Mouse (Mus musculus) heart, embryonic 12.5 days (tissue): ENCODE data around the gene Krt17. TPM values are rescaled to one million over a fixed set of nuclear protein-coding genes. Genes with fewer than 3 reads are reported as not detected.

Experiments
- ATAC-seq: fragments of 200-750 bp; cut with Nextera tagmentation; 2 replicates; pipeline ENCODE4 v1.8.0; 2017; ENCODE audit warnings: moderate TSS enrichment, moderate library complexity; ENCODE audit not compliant: insufficient number of reproducible peaks, low FRiP score
- H3K27ac ChIP-seq: fragments of 300-500 bp; sonication (generic); 2 replicates; pipeline ENCODE4 v1.5.1; 2016; ENCODE audit warnings: mild to moderate bottlenecking, moderate library complexity; ENCODE audit not compliant: poor library complexity, severe bottlenecking
- H3K27me3 ChIP-seq: fragments of 300-500 bp; sonication (generic); replicated peaks from 2 replicates; pipeline ENCODE4 v1.6.1; 2016; ENCODE audit warnings: mild to moderate bottlenecking, moderate library complexity
- H3K36me3 ChIP-seq: fragments of 300-500 bp; sonication (generic); 2 replicates; pipeline ENCODE4 v1.6.1; 2016; ENCODE audit warnings: mild to moderate bottlenecking, moderate library complexity
- H3K4me1 ChIP-seq: fragments of 300-500 bp; sonication (generic); replicated peaks from 2 replicates; pipeline ENCODE4 v1.6.1; 2016; ENCODE audit warnings: mild to moderate bottlenecking
- H3K4me2 ChIP-seq: fragments of 300-500 bp; sonication (generic); 2 replicates; pipeline ENCODE4 v1.6.1; 2016; ENCODE audit warnings: mild to moderate bottlenecking, moderate library complexity
- H3K4me3 ChIP-seq: fragments of 300-500 bp; sonication (generic); 2 replicates; pipeline ENCODE4 v1.5.1; 2016; ENCODE audit warnings: mild to moderate bottlenecking
- H3K9ac ChIP-seq: fragments of 300-500 bp; sonication (generic); 2 replicates; pipeline ENCODE4 v1.6.1; 2016; ENCODE audit warnings: mild to moderate bottlenecking, moderate library complexity
- H3K9me3 ChIP-seq: fragments of 300-500 bp; sonication (generic); replicated peaks from 2 replicates; pipeline ENCODE4 v1.6.1; 2016; ENCODE audit warnings: mild to moderate bottlenecking, moderate library complexity
- WGBS: fragments of 180-500 bp; shearing (Covaris S2); methylation state at CpG from one replicate; pipeline ENCODE4 v1.1.7; 2016; 5-methylcytosine and 5-hydroxymethylcytosine counted together
- polyA plus RNA-seq: library from polyadenylated mRNA; unstranded; fragments of >200 nt; fragmentation: Nextera tagmentation; extraction: Ambion mirVana; gene quantifications from 2 replicates; pipeline ENCODE4 v1.2.1, GENCODE M21; 2016

Gene Krt17
- polyA plus RNA-seq, 1 experiment from 2014 or later = 1.3 TPM

- no peaks in the 10 kb centered on the region for H3K36me3 ChIP-seq
- no peak overlapping the region for H3K4me2 ChIP-seq
- peaks cover 6% of the 10 kb centered on the region; the same call in 1 of the 2 replicates for H3K27me3 ChIP-seq
- WGBS = 53% methylated on average over 10 of the region's 10 CpGs
- peaks cover 35% of the 10 kb centered on the region for H3K4me1 ChIP-seq
- H3K4me3 ChIP-seq = no peak overlapping the region
- H3K27ac ChIP-seq = no peak overlapping the region
- no peak for ATAC-seq
- no peak overlapping the region for H3K9ac ChIP-seq
- no peaks in the 10 kb centered on the region for H3K9me3 ChIP-seq
Measured at GRCm38 (mm10) chr11:100287024-100287423, 26.2 kb upstream of the Krt17 start.

GRCm38 (mm10) chr11:100284988-100285387 lies 24.2 kb upstream of the Krt17 start:
- no peak overlapping the region for H3K4me3 ChIP-seq
- ATAC-seq = no peak
- H3K27ac ChIP-seq = no peak overlapping the region
- H3K36me3 ChIP-seq = no peaks in the 10 kb centered on the region
- peaks cover 9% of the 10 kb centered on the region; the same call in 1 of the 2 replicates for H3K27me3 ChIP-seq
- peaks cover 24% of the 10 kb centered on the region for H3K4me1 ChIP-seq
- H3K9me3 ChIP-seq = no peaks in the 10 kb centered on the region
- 72% methylated on average over 4 of the region's 4 CpGs for WGBS
- no peak overlapping the region for H3K4me2 ChIP-seq
- no peak overlapping the region for H3K9ac ChIP-seq

GRCm38 (mm10) chr11:100282549-100282948 lies 21.7 kb upstream of the Krt17 start:
- Histone ChIP-seq H3K9me3 (no peaks in the 10 kb centered on the region), H3K4me3 (no peak overlapping the region), H3K4me1 (0 out of 2 replicates have a peak, but pooled peaks cover 10% of the 10 kb centered on the region), H3K27ac (no peak overlapping the region), H3K36me3 (no peaks in the 10 kb centered on the region), H3K9ac (no peak overlapping the region), H3K4me2 (no peak overlapping the region), H3K27me3 (peaks cover 9% of the 10 kb centered on the region; the same call in 1 of the 2 replicates)
- 17% methylated on average over 10 of the region's 10 CpGs for WGBS
- ATAC-seq = no peak

GRCm38 (mm10) chr11:100281596-100282544 lies 21.0 kb upstream of the Krt17 start:
- no peak for ATAC-seq
- H3K9me3 ChIP-seq = no peaks in the 10 kb centered on the region
- H3K4me1 ChIP-seq = 0 out of 2 replicates have a peak, but pooled peaks cover 5% of the 10 kb centered on the region
- no peaks in the 10 kb centered on the region for H3K36me3 ChIP-seq
- WGBS = 22% methylated on average over 11 of the region's 11 CpGs
- no peak overlapping the region for H3K4me3 ChIP-seq
- H3K9ac ChIP-seq = no peak overlapping the region
- no peak overlapping the region for H3K27ac ChIP-seq
- H3K27me3 ChIP-seq = peaks cover 12% of the 10 kb centered on the region; the same call in 1 of the 2 replicates
- no peak overlapping the region for H3K4me2 ChIP-seq

GRCm38 (mm10) chr11:100278759-100279158 lies 17.9 kb upstream of the Krt17 start:
- no peak overlapping the region for H3K4me2 ChIP-seq
- H3K4me3 ChIP-seq = no peak overlapping the region
- H3K9me3 ChIP-seq = no peaks in the 10 kb centered on the region
- H3K4me1 ChIP-seq = peaks cover 7% of the 10 kb centered on the region
- no peak for ATAC-seq
- 0 out of 2 replicates have a peak, but pooled peaks cover 6% of the 10 kb centered on the region for H3K27me3 ChIP-seq
- no peak overlapping the region for H3K27ac ChIP-seq
- WGBS = 47% methylated on average over 5 of the region's 5 CpGs
- H3K9ac ChIP-seq = no peak overlapping the region
- H3K36me3 ChIP-seq = no peaks in the 10 kb centered on the region

- H3K4me1 ChIP-seq = peaks cover 9% of the 10 kb centered on the region
- no peak overlapping the region for H3K9ac ChIP-seq
- no peak overlapping the region for H3K4me2 ChIP-seq
- H3K27ac ChIP-seq = no peak overlapping the region
- ATAC-seq = no peak
- 0 out of 2 replicates have a peak, but pooled peaks cover 6% of the 10 kb centered on the region for H3K27me3 ChIP-seq
- no peaks in the 10 kb centered on the region for H3K36me3 ChIP-seq
- H3K9me3 ChIP-seq = no peaks in the 10 kb centered on the region
- 60% methylated on average over 15 of the region's 15 CpGs for WGBS
- no peak overlapping the region for H3K4me3 ChIP-seq
Measured at GRCm38 (mm10) chr11:100277726-100278480, 17.1 kb upstream of the Krt17 start.

GRCm38 (mm10) chr11:100275466-100275865 lies 14.6 kb upstream of the Krt17 start:
- no peaks in the 10 kb centered on the region for H3K36me3 ChIP-seq
- no peak overlapping the region for H3K9ac ChIP-seq
- WGBS = 65% methylated on average over 5 of the region's 5 CpGs
- H3K4me2 ChIP-seq = no peak overlapping the region
- no peak for ATAC-seq
- H3K4me3 ChIP-seq = no peak overlapping the region
- H3K27ac ChIP-seq = no peak overlapping the region
- H3K9me3 ChIP-seq = no peaks in the 10 kb centered on the region
- H3K27me3 ChIP-seq = peaks cover 20% of the 10 kb centered on the region; the same call in 1 of the 2 replicates
- H3K4me1 ChIP-seq = peaks cover 6% of the 10 kb centered on the region

GRCm38 (mm10) chr11:100274719-100275118 lies 13.9 kb upstream of the Krt17 start:
- Histone ChIP-seq H3K4me1 (peaks cover 6% of the 10 kb centered on the region), H3K4me3 (no peak overlapping the region), H3K9me3 (no peaks in the 10 kb centered on the region), H3K36me3 (no peaks in the 10 kb centered on the region), H3K4me2 (no peak overlapping the region), H3K9ac (no peak overlapping the region), H3K27me3 (peaks cover 20% of the 10 kb centered on the region; the same call in 1 of the 2 replicates), H3K27ac (no peak overlapping the region)
- 75% methylated on average over 7 of the region's 7 CpGs for WGBS
- ATAC-seq = no peak

GRCm38 (mm10) chr11:100271878-100272277 lies 11.0 kb upstream of the Krt17 start:
- 88% methylated on average over 1 of the region's 1 CpGs for whole genome bisulfite sequencing
- Histone ChIP-seq H3K4me3 (no peak overlapping the region), H3K27ac (no peak overlapping the region), H3K27me3 (peaks cover 16% of the 10 kb centered on the region; the same call in 1 of the 2 replicates), H3K4me2 (no peak overlapping the region), H3K4me1 (peaks cover 6% of the 10 kb centered on the region), H3K9me3 (no peaks in the 10 kb centered on the region), H3K36me3 (no peaks in the 10 kb centered on the region), H3K9ac (no peak overlapping the region)
- ATAC-seq = no peak

GRCm38 (mm10) chr11:100269821-100270332 lies 9.0 kb upstream of the Krt17 start, which contains the start of gene Krt42:
Gene Krt42 (minus strand): TSS chr11:100269871.
- H3K4me3 ChIP-seq = no peak within 1 kb of the TSS
- no peak for ATAC-seq
- peaks cover 6% of the 10 kb centered on the region for H3K4me1 ChIP-seq
- no peaks in the 10 kb centered on the region for H3K36me3 ChIP-seq
- no peak within 1 kb of the TSS for H3K9ac ChIP-seq
- no peak within 1 kb of the TSS for H3K4me2 ChIP-seq
- WGBS = 76% methylated on average over 7 of the region's 7 CpGs
- H3K27me3 ChIP-seq = peaks cover 22% of the 10 kb centered on the region; the same call in 1 of the 2 replicates
- H3K9me3 ChIP-seq = no peaks in the 10 kb centered on the region
- H3K27ac ChIP-seq = no peak within 1 kb of the TSS
